Mouse (Mus musculus): ENCODE results near the gene Skil.

Gene Skil

GRCm38 (mm10) chr3:31094531-31095178, at the start of gene Skil:
TSS of gene Skil (plus strand) at chr3:31095058.
- DNase-seq = peak; percentile 96 to 99

- no peak for DNase-seq
These were observed 47.6 kb upstream of the Skil start for GRCm38 (mm10) chr3:31047263-31047662.

GRCm38 (mm10) chr3:31049087-31049486, 45.8 kb upstream of the Skil start:
- DNase-seq = no peak

GRCm38 (mm10) chr3:31050375-31050774, 44.5 kb upstream of the Skil start:
- DNase-seq = no peak

- no peak for DNase-seq
These were observed 43.1 kb upstream of the Skil start for GRCm38 (mm10) chr3:31051730-31052129.

GRCm38 (mm10) chr3:31053191-31053590, 41.7 kb upstream of the Skil start:
- no peak for DNase-seq

GRCm38 (mm10) chr3:31054888-31055287, 40.0 kb upstream of the Skil start:
- no peak for DNase-seq

- DNase-seq = peak; percentile 43 to 68
These were observed 38.7 kb upstream of the Skil start for GRCm38 (mm10) chr3:31056047-31056650.

- DNase-seq = peak; percentile 81 to 89
These were observed 37.9 kb upstream of the Skil start for GRCm38 (mm10) chr3:31056651-31057627.

GRCm38 (mm10) chr3:31060745-31061102, 34.1 kb upstream of the Skil start:
- DNase-seq = no peak

GRCm38 (mm10) chr3:31061103-31061785, 33.6 kb upstream of the Skil start:
- DNase-seq = peak; percentile 29 to 41

- peak in 1 of 2 experiments; percentile 16 for DNase-seq
These were observed 33.1 kb upstream of the Skil start for GRCm38 (mm10) chr3:31061786-31062120.

GRCm38 (mm10) chr3:31062325-31062724, 32.5 kb upstream of the Skil start:
- DNase-seq = no peak

- no peak for DNase-seq
These were observed 26.4 kb upstream of the Skil start for GRCm38 (mm10) chr3:31068482-31068881.

- no peak for DNase-seq
These were observed 23.1 kb upstream of the Skil start for GRCm38 (mm10) chr3:31071804-31072203.

- DNase-seq = peak in 1 of 2 experiments; percentile 31
These were observed 19.1 kb upstream of the Skil start for GRCm38 (mm10) chr3:31075808-31076207.

GRCm38 (mm10) chr3:31077068-31077703, 17.7 kb upstream of the Skil start:
- no peak for DNase-seq

GRCm38 (mm10) chr3:31079450-31079849, 15.4 kb upstream of the Skil start:
- DNase-seq = peak in 1 of 2 experiments; percentile 40

- DNase-seq = peak in 1 of 2 experiments; percentile 24
These were observed 13.9 kb upstream of the Skil start for GRCm38 (mm10) chr3:31080791-31081502.

GRCm38 (mm10) chr3:31082838-31083506, 11.9 kb upstream of the Skil start:
- peak in 1 of 2 experiments; percentile 14 for DNase-seq
